Mouse (Mus musculus): ENCODE results near the gene Ccer2. TPM values are rescaled to one million over a fixed set of nuclear protein-coding genes. Genes with fewer than 3 reads are reported as not detected.

Ccer2 gene
- polyA plus RNA-seq, 1 experiment from 2014 or later = 1.5 TPM

- Histone ChIP-seq H3K27ac (replicated peaks; ENCODE audit: low read depth, low read length) (no peak overlapping the region), H3K4me3 (ENCODE audit: low read depth, low read length) (no peak overlapping the region), H3K36me3 (replicated peaks; ENCODE audit: control insufficient read depth, insufficient read depth, low read depth, low read length) (peaks cover 3% of the 10 kb centered on the region; the same call in 1 of the 2 replicates), H3K4me2 (ENCODE audit: low read depth, low read length) (no peak overlapping the region), H3K9ac (replicated peaks; ENCODE audit: low read length) (no peak overlapping the region), H3K9me3 (replicated peaks; ENCODE audit: control insufficient read depth, low read length) (no peaks in the 10 kb centered on the region), H3K4me1 (ENCODE audit: control insufficient read depth, insufficient read depth, low read length) (no peaks in the 10 kb centered on the region), H3K27me3 (ENCODE audit: control insufficient read depth, insufficient read depth, low read length) (no peaks in the 10 kb centered on the region)
- DNase-seq (ENCODE audit: low spot score) = no peak
- WGBS = 93% methylated on average over 9 of the region's 9 CpGs
- ATAC-seq (replicated peaks; ENCODE audit: insufficient number of reproducible peaks, low FRiP score, low TSS enrichment, low read depth) = no peak
Observed at GRCm38 (mm10) chr7:28761907-28762306, 5.9 kb downstream of the Ccer2 start.

- Histone ChIP-seq H3K4me1 (ENCODE audit: control insufficient read depth, insufficient read depth, low read length) (no peaks in the 10 kb centered on the region), H3K4me2 (ENCODE audit: low read depth, low read length) (0 out of 2 replicates have a peak overlapping the region, but pooled peaks have one; percentile 1), H3K27me3 (ENCODE audit: control insufficient read depth, insufficient read depth, low read length) (no peaks in the 10 kb centered on the region), H3K36me3 (replicated peaks; ENCODE audit: control insufficient read depth, insufficient read depth, low read depth, low read length) (no peaks in the 10 kb centered on the region), H3K9me3 (replicated peaks; ENCODE audit: control insufficient read depth, low read length) (no peaks in the 10 kb centered on the region), H3K9ac (replicated peaks; ENCODE audit: low read length) (no peak overlapping the region), H3K4me3 (ENCODE audit: low read depth, low read length) (no peak overlapping the region), H3K27ac (replicated peaks; ENCODE audit: low read depth, low read length) (no peak overlapping the region)
- ATAC-seq (replicated peaks; ENCODE audit: insufficient number of reproducible peaks, low FRiP score, low TSS enrichment, low read depth) (no peak), DNase-seq (ENCODE audit: low spot score) (no peak)
- WGBS = 86% methylated on average over 6 of the region's 6 CpGs
Observed at GRCm38 (mm10) chr7:28765211-28765610, 9.2 kb downstream of the Ccer2 start.

GRCm38 (mm10) chr7:28766173-28766879 lies 10.4 kb downstream of the Ccer2 start, which contains the start of gene Sirt2:
TSS of gene Sirt2 (plus strand) at chr7:28766735.
- WGBS = under 1% methylated on average over 45 of the region's 45 CpGs
- no peaks in the 10 kb centered on the region for H3K36me3 ChIP-seq (replicated peaks; ENCODE audit: control insufficient read depth, insufficient read depth, low read depth, low read length)

GRCm38 (mm10) chr7:28766910-28767309 lies 10.9 kb downstream of the Ccer2 start:
- Histone ChIP-seq H3K27me3 (ENCODE audit: control insufficient read depth, insufficient read depth, low read length) (no peaks in the 10 kb centered on the region), H3K27ac (replicated peaks; ENCODE audit: low read depth, low read length) (no peak overlapping the region), H3K4me2 (ENCODE audit: low read depth, low read length) (peak overlapping the region; percentile 54), H3K4me1 (ENCODE audit: control insufficient read depth, insufficient read depth, low read length) (no peaks in the 10 kb centered on the region), H3K4me3 (ENCODE audit: low read depth, low read length) (peak overlapping the region; percentile 83), H3K36me3 (replicated peaks; ENCODE audit: control insufficient read depth, insufficient read depth, low read depth, low read length) (no peaks in the 10 kb centered on the region), H3K9me3 (replicated peaks; ENCODE audit: control insufficient read depth, low read length) (no peaks in the 10 kb centered on the region), H3K9ac (replicated peaks; ENCODE audit: low read length) (peak overlapping the region; percentile 66)
- DNase-seq (ENCODE audit: low spot score) (no peak), ATAC-seq (replicated peaks; ENCODE audit: insufficient number of reproducible peaks, low FRiP score, low TSS enrichment, low read depth) (0 out of 2 replicates have a peak, but pooled peaks have one; percentile 4)
- 5% methylated on average over 14 of the region's 14 CpGs for WGBS

More at GRCm38 (mm10) chr7:28766173-28766879, 10.4 kb downstream of the Ccer2 start, which contains the start of gene Sirt2:
- peak; percentile 99 for DNase-seq (ENCODE audit: low spot score)
- Histone ChIP-seq H3K4me3 (ENCODE audit: low read depth, low read length) (peak within 1 kb of the TSS; percentile 83), H3K27ac (replicated peaks; ENCODE audit: low read depth, low read length) (no peak within 1 kb of the TSS), H3K27me3 (ENCODE audit: control insufficient read depth, insufficient read depth, low read length) (no peaks in the 10 kb centered on the region), H3K4me2 (ENCODE audit: low read depth, low read length) (peak within 1 kb of the TSS; percentile 54), H3K9ac (replicated peaks; ENCODE audit: low read length) (peak within 1 kb of the TSS; percentile 66), H3K9me3 (replicated peaks; ENCODE audit: control insufficient read depth, low read length) (no peaks in the 10 kb centered on the region), H3K4me1 (ENCODE audit: control insufficient read depth, insufficient read depth, low read length) (no peaks in the 10 kb centered on the region)
- peak; percentile 97 for ATAC-seq (replicated peaks; ENCODE audit: insufficient number of reproducible peaks, low FRiP score, low TSS enrichment, low read depth)

- H3K9ac ChIP-seq (replicated peaks; ENCODE audit: low read length) = peak within 1 kb of the TSS; percentile 66
- no peaks in the 10 kb centered on the region for H3K27me3 ChIP-seq (ENCODE audit: control insufficient read depth, insufficient read depth, low read length)
- H3K4me1 ChIP-seq (ENCODE audit: control insufficient read depth, insufficient read depth, low read length) = no peaks in the 10 kb centered on the region
- DNase-seq (ENCODE audit: low spot score) (no peak), ATAC-seq (replicated peaks; ENCODE audit: insufficient number of reproducible peaks, low FRiP score, low TSS enrichment, low read depth) (no peak)
- no peaks in the 10 kb centered on the region for H3K36me3 ChIP-seq (replicated peaks; ENCODE audit: control insufficient read depth, insufficient read depth, low read depth, low read length)
- peak within 1 kb of the TSS; percentile 54 for H3K4me2 ChIP-seq (ENCODE audit: low read depth, low read length)
- no peaks in the 10 kb centered on the region for H3K9me3 ChIP-seq (replicated peaks; ENCODE audit: control insufficient read depth, low read length)
- WGBS = 60% methylated on average over 7 of the region's 7 CpGs
- H3K27ac ChIP-seq (replicated peaks; ENCODE audit: low read depth, low read length) = no peak within 1 kb of the TSS
- H3K4me3 ChIP-seq (ENCODE audit: low read depth, low read length) = peak within 1 kb of the TSS; percentile 83
Observed at GRCm38 (mm10) chr7:28767462-28767965, 11.5 kb downstream of the Ccer2 start, which contains the start of gene Nfkbib. TSS of gene Nfkbib (minus strand) at chr7:28767512.

- Histone ChIP-seq H3K36me3 (replicated peaks; ENCODE audit: control insufficient read depth, insufficient read depth, low read depth, low read length) (no peaks in the 10 kb centered on the region), H3K27ac (replicated peaks; ENCODE audit: low read depth, low read length) (no peak overlapping the region), H3K4me1 (ENCODE audit: control insufficient read depth, insufficient read depth, low read length) (no peaks in the 10 kb centered on the region), H3K4me2 (ENCODE audit: low read depth, low read length) (no peak overlapping the region), H3K4me3 (ENCODE audit: low read depth, low read length) (no peak overlapping the region), H3K9me3 (replicated peaks; ENCODE audit: control insufficient read depth, low read length) (no peaks in the 10 kb centered on the region), H3K27me3 (ENCODE audit: control insufficient read depth, insufficient read depth, low read length) (no peaks in the 10 kb centered on the region), H3K9ac (replicated peaks; ENCODE audit: low read length) (no peak overlapping the region)
- WGBS = 91% methylated on average over 9 of the region's 9 CpGs
- DNase-seq (ENCODE audit: low spot score) (no peak), ATAC-seq (replicated peaks; ENCODE audit: insufficient number of reproducible peaks, low FRiP score, low TSS enrichment, low read depth) (no peak)
Observed at GRCm38 (mm10) chr7:28769414-28769958, 13.5 kb downstream of the Ccer2 start.

GRCm38 (mm10) chr7:28770309-28770708 lies 14.3 kb downstream of the Ccer2 start:
- H3K9me3 ChIP-seq (replicated peaks; ENCODE audit: control insufficient read depth, low read length) = no peaks in the 10 kb centered on the region
- ATAC-seq (replicated peaks; ENCODE audit: insufficient number of reproducible peaks, low FRiP score, low TSS enrichment, low read depth) (no peak), DNase-seq (ENCODE audit: low spot score) (no peak)
- H3K4me1 ChIP-seq (ENCODE audit: control insufficient read depth, insufficient read depth, low read length) = no peaks in the 10 kb centered on the region
- no peak overlapping the region for H3K9ac ChIP-seq (replicated peaks; ENCODE audit: low read length)
- no peaks in the 10 kb centered on the region for H3K36me3 ChIP-seq (replicated peaks; ENCODE audit: control insufficient read depth, insufficient read depth, low read depth, low read length)
- no peak overlapping the region for H3K4me3 ChIP-seq (ENCODE audit: low read depth, low read length)
- 92% methylated on average over 3 of the region's 3 CpGs for WGBS
- no peak overlapping the region for H3K27ac ChIP-seq (replicated peaks; ENCODE audit: low read depth, low read length)
- no peak overlapping the region for H3K4me2 ChIP-seq (ENCODE audit: low read depth, low read length)
- H3K27me3 ChIP-seq (ENCODE audit: control insufficient read depth, insufficient read depth, low read length) = no peaks in the 10 kb centered on the region

- no peak overlapping the region for H3K4me3 ChIP-seq (ENCODE audit: low read depth, low read length)
- no peak overlapping the region for H3K4me2 ChIP-seq (ENCODE audit: low read depth, low read length)
- no peak for ATAC-seq (replicated peaks; ENCODE audit: insufficient number of reproducible peaks, low FRiP score, low TSS enrichment, low read depth)
- H3K9ac ChIP-seq (replicated peaks; ENCODE audit: low read length) = no peak overlapping the region
- H3K4me1 ChIP-seq (ENCODE audit: control insufficient read depth, insufficient read depth, low read length) = no peaks in the 10 kb centered on the region
- H3K9me3 ChIP-seq (replicated peaks; ENCODE audit: control insufficient read depth, low read length) = no peaks in the 10 kb centered on the region
- H3K27me3 ChIP-seq (ENCODE audit: control insufficient read depth, insufficient read depth, low read length) = no peaks in the 10 kb centered on the region
- H3K27ac ChIP-seq (replicated peaks; ENCODE audit: low read depth, low read length) = no peak overlapping the region
- no peak for DNase-seq (ENCODE audit: low spot score)
- WGBS = 91% methylated on average over 11 of the region's 11 CpGs
- no peaks in the 10 kb centered on the region for H3K36me3 ChIP-seq (replicated peaks; ENCODE audit: control insufficient read depth, insufficient read depth, low read depth, low read length)
Observed at GRCm38 (mm10) chr7:28771867-28772266, 15.9 kb downstream of the Ccer2 start.
